Mouse (Mus musculus) common myeloid progenitor, adult 5-6 weeks (primary cell): ENCODE data around the gene Krt34. TPM values are rescaled to one million over a fixed set of nuclear protein-coding genes. Genes with fewer than 3 reads are reported as not detected.

Experiments used
- ATAC-seq: replicated peaks from 2 replicates; pipeline ENCODE4 v1.8.0; 2016; ENCODE audit warnings: low read depth, mild to moderate bottlenecking, moderate TSS enrichment, inconsistent platforms; ENCODE audit not compliant: poor library complexity, severe bottlenecking
- total RNA-seq: library from RNA; stranded (forward); fragments of 200-1000, 187-1606 nt; gene quantifications from 2 replicates; pipeline ENCODE4 v1.2.3, GENCODE M21; 2017

The Krt34 gene
- total RNA-seq, 1 experiment from 2014 or later, result not detected

GRCm38 (mm10) chr11:100005905-100006304, 35.4 kb downstream of the Krt34 start:
- no peak for ATAC-seq

DNA sequence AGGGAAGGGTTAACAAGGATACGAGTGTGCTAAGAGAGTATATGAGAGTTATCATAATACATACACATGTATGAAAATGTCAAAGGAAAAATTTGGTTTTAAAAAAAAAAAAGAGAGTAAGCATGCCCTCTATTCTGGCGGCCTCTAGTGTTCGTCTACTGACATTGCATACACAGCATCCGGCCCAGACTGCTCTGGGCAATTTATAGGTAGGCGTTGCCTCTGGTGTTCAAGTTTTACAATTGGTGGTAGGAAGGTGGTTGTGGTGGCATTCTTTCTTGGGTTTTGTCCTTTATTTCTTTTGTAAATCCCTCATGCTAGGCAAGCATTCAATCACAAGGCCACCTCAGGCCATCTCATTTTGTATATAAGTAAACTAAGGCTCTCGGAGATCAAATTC, 36.5 kb downstream of the Krt34 start:
- ATAC-seq, result peak; percentile 69; the same call in 1 of the 2 replicates

GRCm38 (mm10) chr11:99999091-99999490, 42.3 kb downstream of the Krt34 start:
- no peak for ATAC-seq

GRCm38 (mm10) chr11:99994384-99994661, 47.0 kb downstream of the Krt34 start:
- no peak for ATAC-seq

DNA sequence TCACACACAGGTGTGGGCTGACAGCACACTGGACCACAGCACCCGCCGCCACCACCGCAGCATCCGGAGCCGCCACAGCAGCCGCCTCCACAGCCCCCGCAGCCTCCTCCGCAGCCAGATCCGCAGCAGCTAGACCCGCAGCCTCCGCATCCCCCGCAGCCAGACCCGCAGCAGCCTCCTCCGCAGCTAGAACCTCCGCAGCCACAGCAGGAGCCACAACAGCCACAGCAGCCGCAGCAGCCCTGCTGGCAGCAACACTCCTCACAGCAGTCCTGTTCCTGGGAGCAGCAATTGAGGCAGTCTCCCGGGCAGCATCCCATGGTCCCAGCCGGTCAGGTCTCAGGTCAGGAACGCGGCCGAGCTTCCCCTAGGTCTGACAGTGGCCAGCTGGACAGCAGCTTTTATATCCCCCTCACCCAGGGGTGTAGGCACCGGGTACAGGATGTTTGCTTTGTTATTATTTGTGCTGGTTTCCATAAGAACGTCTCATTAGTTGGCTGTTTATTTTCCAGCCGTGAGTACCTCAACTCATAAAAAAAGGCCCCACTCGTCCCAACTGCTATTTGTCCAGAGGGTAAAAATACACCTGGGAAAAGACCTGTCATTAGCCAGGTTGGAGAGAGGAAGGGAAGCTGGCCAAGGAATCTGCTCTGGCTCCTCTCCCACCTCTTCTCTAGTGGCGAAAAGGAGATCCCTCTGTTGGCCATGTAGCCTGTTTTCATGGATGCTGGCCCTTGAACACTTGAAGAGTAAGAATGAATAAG, 47.6 kb downstream of the Krt34 start, which contains the start of gene Krtap17-1:
Gene Krtap17-1, minus strand, starts transcription at position 375 of the 764 bp plus-strand sequence.
- no peak for ATAC-seq

GRCm38 (mm10) chr11:99990571-99990970, 50.8 kb downstream of the Krt34 start:
- no peak for ATAC-seq

- no peak for ATAC-seq
Measured at GRCm38 (mm10) chr11:99989881-99990405, 51.4 kb downstream of the Krt34 start.

DNA sequence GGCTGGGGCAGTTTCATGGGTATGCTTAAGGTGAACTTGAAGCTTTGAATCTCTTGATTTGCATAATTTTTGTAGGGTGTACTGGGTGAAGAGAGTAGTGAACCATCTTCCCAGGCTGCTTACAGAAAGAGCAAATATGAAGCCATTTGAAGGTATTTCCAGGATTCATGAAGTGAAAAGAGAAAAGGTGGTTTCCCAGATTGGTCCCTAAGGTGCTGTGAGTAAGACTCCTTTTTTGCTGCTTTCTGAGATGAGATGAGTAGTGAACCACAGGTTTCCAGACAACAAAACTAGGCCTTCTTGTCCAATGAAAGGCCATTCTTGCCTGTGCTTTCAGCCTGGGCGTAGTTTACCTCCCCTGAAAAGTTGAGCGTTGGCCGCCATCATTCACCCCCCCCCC, 52.8 kb downstream of the Krt34 start:
- no peak for ATAC-seq

Other genes with a start within 250 kb of the Krt34 start
- not detected in 2 replicates for gene Gm11596, start 248.1 kb downstream of the Krt34 start, total RNA-seq
- gene Gm11569, start 242.6 kb downstream of the Krt34 start, total RNA-seq, result not detected in 2 replicates
- gene Gm11554, start 237.1 kb downstream of the Krt34 start, total RNA-seq, result not detected in 2 replicates
- gene Krtap4-13, start 231.7 kb downstream of the Krt34 start, total RNA-seq, result not detected in 2 replicates
- not detected in 2 replicates for gene Gm11564, start 225.9 kb downstream of the Krt34 start, total RNA-seq
- gene 2300003K06Rik, start 203.5 kb downstream of the Krt34 start, total RNA-seq, result not detected in 2 replicates
- not detected in 2 replicates for gene Krtap4-16, start 189.9 kb downstream of the Krt34 start, total RNA-seq
- not detected in 2 replicates for gene Gm11568, start 183.6 kb downstream of the Krt34 start, total RNA-seq
- gene Gm11559, start 177.1 kb downstream of the Krt34 start, total RNA-seq, result not detected in 2 replicates
- not detected in 2 replicates for gene Krtap9-1, start 168.2 kb downstream of the Krt34 start, total RNA-seq
- not detected in 2 replicates for gene Gm11567, start 162.4 kb downstream of the Krt34 start, total RNA-seq
- not detected in 2 replicates for gene Krtap31-1, start 133.6 kb downstream of the Krt34 start, total RNA-seq
- gene Gm11565, start 126.8 kb downstream of the Krt34 start, total RNA-seq, result not detected in 2 replicates
- gene Krtap31-2, start 105.3 kb downstream of the Krt34 start, total RNA-seq, result not detected in 2 replicates
- gene Krtap9-5, start 93.1 kb downstream of the Krt34 start, total RNA-seq, result not detected in 2 replicates
- gene Krtap29-1, start 62.5 kb downstream of the Krt34 start, total RNA-seq, result not detected in 2 replicates
- gene Krtap16-1, start 55.0 kb downstream of the Krt34 start, total RNA-seq, result not detected in 2 replicates
- gene Krtap17-1, start 47.6 kb downstream of the Krt34 start, total RNA-seq, result not detected in 2 replicates
- not detected in 2 replicates for gene Krt33a, start 25.3 kb downstream of the Krt34 start, total RNA-seq
- gene Krt33b, start 11.7 kb downstream of the Krt34 start, total RNA-seq, result not detected in 2 replicates
- not detected in 2 replicates for gene Krt31, start 9.0 kb upstream of the Krt34 start, total RNA-seq
- gene Krt32, start 46.7 kb upstream of the Krt34 start, total RNA-seq, result not detected in 2 replicates
- gene Krt35, start 54.7 kb upstream of the Krt34 start, total RNA-seq, result not detected in 2 replicates
- not detected in 2 replicates for gene Krt36, start 64.1 kb upstream of the Krt34 start, total RNA-seq
- not detected in 2 replicates for gene Krt13, start 80.0 kb upstream of the Krt34 start, total RNA-seq
- not detected in 2 replicates for gene Krt15, start 94.4 kb upstream of the Krt34 start, total RNA-seq
- not detected in 2 replicates for gene Krt19, start 107.1 kb upstream of the Krt34 start, total RNA-seq
- not detected in 2 replicates for gene Krt9, start 151.7 kb upstream of the Krt34 start, total RNA-seq
- not detected in 2 replicates for gene Krt14, start 166.0 kb upstream of the Krt34 start, total RNA-seq
- gene Krt16, start 207.3 kb upstream of the Krt34 start, total RNA-seq, result not detected in 2 replicates
- not detected in 2 replicates for gene Krt17, start 219.5 kb upstream of the Krt34 start, total RNA-seq
- gene Krt42, start 228.3 kb upstream of the Krt34 start, total RNA-seq, result not detected in 2 replicates